Mouse (Mus musculus): Measurements from ENCODE around the gene Gm42417.

DNA sequence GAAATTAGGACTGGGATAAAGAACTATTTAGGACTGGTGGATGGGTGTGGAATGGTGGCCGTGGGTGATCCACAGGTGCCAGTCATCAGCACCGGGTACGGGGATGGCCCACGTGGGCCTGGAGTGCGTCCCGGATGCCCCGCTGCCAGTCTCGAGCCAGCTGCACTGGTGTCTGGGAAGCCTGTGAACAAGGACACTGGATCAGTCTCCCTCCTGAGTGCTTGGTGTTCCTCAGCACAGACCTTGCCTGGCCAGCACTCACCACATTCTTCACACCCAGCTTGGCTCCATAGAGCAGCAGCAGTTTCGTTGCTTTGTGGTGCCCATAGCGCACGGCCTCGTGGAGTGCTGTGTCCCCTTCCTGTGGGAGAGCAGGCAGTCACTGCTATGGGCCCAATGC, 7.8 kb downstream of the Gm42417 start:
- TF ChIP-seq CTCF (IDR thresholded peaks at IDR 0.05; ENCODE audit: low read depth, low read length) (no peak), POLR2A (IDR thresholded peaks at IDR 0.05; ENCODE audit: extremely low read depth, insufficient read depth, low read length) (no peak)

Measured in liver, adult 2 months (tissue).